Mouse (Mus musculus) right cerebral cortex, postnatal 4 days (tissue): ENCODE results near the gene Gltpd2.
"Not testable (repeated sequence)": the region's sequence is repeated elsewhere in the genome, so short reads cannot be mapped to it uniquely, and the experiment has no call there.

Source experiments
- DNase-seq: peaks from one replicate; pipeline ENCODE4 v3.0.0-alpha.2; 2022

Gltpd2 gene

DNA sequence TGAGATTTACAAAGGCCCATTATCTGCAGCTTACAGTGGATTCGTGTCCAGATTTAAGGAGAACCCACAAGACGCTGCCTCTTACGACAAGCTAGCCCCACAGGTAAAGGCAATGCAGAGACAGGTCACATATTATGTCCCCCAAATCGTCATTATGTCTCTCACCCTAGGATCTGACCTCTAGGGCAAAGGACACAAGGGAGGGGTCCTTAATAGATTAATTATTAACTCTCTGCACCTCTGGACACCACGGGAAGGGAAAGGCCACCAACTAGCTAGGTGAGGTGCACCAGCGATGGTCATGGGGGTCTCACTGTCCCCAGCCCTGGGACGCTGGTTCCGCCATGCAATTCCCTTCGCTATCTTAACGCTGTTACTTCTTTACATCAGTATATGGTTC lies at the start of gene Gltpd2:
Gene Gltpd2 (plus strand): TSS at position 274 of the 400 bp plus-strand sequence.
- DNase-seq = no peak

DNA sequence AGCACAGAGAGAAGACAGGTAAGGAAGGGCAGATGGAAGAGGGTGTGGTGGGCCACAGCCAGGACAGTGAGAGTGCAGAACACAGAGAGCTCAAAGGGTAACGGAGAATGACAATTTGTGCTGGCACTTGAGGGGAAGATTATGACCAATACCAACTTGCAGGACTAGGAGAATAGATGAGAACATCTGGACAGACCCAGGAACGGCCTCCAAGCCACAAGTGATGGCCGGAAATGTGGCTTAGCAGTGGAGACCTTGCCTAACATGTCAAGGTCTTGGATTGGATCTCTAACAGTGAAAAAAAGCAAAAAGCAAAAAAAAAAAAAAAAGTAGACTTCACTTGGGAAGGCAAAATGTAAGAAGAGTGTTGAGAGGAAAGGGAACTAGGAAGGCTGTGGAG lies 49.2 kb upstream of the Gltpd2 start:
- no peak for DNase-seq

DNA sequence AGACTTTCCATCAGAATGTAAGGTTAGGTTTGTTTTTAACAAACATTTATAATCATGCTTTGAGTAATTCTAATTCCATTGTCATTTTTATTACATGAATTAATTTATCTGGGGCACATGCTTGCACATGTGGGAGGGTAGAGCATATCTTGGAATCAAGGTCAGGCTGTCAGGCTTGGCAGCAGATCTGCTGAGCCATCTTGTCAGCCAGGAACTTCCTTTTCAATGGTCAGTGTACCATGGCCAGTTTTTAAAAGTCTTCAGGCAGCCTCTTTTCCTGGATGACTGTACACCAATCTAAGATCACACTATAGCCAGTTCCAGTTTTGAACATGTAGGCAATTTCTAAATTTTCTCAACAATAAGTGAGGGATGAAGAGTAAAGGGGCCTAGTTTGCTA lies 46.3 kb upstream of the Gltpd2 start:
- DNase-seq = no peak

DNA sequence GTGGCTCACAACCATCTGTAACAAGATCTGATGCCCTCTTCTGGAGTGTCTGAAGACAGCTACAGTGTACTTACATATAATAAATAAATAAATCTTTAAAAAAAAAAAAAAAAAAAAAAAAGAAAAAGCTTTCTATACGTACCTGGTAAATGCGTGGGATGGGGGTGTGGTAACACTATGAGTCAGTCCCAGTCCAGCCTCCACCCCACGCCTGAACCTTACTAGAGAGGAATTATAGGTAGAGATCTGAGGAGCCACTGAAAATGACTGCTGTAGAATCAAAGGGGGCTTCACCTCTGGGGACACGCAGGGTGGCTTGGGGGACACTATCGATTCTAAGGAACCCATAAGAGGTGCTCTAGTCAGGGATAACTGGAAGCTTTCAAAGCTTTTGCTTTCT lies 45.7 kb upstream of the Gltpd2 start:
- not testable (repeated sequence) for DNase-seq

DNA sequence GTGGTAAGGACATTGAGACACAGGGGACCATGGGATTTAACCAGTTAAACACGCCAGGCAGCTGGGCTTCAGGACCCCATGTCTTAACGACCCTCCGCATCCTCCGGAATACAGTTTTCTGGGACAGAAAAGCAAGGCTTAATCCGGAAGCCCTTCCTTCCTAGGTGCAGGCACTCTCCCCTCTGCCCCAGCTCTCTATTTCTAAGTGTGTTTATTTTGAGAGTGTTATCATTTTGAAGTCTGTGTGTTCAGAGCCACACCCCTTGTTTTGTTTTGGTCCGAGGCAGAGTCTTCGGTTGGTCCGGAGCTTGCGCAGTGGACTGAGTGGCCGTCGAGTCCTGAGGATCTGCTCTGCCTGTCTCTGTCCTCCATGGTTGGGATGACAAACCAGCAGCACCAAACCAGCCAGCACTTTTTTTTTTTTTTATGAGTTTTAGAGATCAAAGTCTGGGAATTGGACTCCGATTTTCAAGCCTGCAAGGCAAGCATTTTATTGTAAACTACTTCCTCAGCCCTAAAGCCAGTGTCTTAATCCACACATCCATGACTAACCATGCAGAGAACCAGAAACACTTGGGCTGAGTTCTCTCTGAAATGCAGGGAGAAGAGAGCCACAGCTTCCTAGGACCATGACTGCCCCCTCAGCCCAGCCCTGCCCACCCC lies 44.0 kb upstream of the Gltpd2 start:
- no peak for DNase-seq

DNA sequence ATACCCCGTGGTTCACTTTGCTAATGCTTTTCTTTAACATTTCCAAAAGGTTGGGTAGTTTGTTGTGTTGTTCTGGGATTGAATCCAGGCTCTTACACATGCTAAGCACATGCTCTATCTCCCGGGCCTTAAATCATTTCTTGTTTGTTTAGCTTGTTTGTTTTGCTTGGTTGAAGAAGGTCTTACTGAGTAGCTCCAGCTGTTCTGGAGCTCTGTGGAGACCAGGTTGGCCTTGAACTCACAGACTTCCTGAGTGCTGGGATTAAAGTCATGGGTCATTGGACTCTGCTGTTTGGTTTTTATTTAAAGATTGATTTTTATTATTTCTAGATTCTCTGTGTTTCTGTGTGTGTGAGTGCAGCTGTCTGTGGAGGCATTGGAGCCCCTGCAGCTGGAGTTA lies 33.5 kb upstream of the Gltpd2 start:
- no peak for DNase-seq

DNA sequence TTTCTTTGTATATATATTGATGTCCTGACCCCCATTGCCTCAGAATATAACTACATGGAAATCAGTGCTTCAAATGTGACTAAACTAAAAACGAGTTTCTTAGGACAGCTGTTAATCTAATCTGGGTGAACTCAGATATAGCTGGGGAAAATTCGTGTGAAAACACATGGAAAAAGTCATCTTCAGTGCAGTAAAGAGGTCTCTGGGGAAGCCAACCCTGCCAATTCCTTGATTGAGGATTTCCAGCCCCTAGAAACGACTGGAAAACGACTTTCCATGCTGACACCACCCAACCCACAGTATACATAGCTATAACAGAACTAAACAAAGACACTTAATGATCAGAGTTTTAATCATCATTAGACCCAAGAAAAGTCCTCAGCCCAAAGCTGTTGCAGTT lies 31.2 kb upstream of the Gltpd2 start:
- DNase-seq = no peak

DNA sequence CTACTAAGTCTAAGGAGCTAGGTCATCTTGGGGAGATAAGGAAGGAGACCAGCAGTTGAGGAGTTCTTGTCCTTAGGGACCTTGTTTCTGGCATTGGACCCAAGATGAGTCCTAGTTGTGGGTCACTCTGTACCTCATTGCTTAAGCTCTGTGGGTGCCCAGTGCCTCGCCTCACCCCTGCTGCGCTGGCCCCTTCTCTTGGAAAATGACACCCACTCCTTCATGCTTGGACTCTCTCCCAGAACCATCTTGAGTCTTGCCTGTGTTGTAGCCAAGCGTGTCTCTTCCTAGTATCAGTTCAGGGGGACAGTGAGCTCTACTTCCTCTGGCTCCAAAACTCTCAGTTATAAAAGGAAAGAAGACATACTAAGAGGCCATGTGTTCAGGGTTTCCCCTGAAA lies 29.9 kb upstream of the Gltpd2 start:
- no peak for DNase-seq

DNA sequence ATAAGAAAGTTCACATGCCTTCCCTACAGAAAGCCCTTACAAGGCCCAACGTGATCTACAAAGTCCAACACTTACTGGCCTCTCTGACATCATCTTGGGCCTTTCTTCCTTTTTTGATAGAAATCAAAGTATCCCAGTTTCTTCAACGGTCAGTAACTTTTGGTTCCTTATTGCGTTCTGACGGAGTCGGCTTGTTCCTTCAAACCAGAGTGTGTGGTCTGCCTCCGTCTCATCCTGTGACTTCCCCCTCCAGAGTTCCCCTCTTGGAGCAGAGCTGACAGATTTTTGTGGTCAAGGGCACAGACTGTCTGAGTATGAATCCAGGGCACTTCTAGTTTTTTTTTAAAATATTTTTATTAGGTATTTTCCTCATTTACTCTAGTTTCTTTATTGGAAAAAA lies 29.3 kb upstream of the Gltpd2 start:
- DNase-seq = no peak

DNA sequence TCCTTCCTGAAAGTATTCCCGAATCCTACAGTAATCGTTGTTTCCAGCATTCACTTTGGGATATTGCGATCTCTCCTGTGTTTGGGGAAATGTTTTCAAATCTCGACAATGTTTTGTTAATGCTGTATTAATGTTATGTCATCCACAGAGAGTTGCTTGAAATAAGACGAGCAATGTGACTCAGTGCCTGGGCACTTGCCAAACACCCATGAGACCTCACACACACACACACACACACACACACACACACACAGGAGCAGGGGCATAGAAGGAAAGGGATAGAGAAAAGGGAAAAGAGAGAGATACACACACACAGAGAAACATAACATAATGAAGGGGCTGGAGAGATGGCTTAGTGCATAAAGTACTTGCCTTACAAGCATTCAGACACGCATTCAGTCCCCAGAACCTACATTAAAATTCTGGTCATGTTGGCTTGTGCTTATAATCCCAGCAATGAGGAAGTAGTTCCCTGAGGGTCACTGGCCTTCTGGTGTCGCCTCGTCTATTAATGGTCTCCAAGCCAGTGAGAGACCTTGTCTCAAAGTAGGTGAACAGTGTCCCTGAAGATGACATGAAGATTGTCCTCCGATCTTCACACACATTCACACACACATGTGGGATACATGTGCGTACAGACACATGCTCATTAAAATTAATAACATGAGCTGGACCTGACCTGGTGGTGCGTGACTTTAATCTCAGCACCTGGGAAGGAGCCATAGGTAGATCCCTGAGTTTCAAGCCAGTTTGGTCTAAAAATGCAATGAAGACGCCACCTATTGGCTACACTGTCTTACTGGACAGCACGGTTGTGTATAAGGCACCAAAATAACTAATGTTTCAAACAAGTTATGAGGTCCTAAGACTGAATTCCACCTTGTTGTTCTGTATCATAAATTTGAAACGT lies 19.2 kb upstream of the Gltpd2 start:
- DNase-seq = no peak

DNA sequence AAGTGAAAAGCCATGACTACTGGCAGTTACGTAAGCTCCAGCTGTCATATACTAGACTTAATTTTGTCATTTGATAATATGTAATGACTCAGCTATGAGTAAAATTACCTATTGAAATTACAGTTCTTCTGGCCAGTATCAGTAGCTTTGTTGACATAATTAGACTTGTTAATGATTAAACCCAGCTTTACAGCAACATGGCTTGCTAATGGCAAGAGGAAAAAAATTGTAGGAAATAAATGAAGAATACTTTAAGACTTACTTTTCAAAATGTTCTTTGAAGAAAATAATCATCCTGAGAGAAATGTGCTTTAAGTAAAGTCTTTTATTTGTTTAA lies 18.6 kb upstream of the Gltpd2 start:
- no peak for DNase-seq

DNA sequence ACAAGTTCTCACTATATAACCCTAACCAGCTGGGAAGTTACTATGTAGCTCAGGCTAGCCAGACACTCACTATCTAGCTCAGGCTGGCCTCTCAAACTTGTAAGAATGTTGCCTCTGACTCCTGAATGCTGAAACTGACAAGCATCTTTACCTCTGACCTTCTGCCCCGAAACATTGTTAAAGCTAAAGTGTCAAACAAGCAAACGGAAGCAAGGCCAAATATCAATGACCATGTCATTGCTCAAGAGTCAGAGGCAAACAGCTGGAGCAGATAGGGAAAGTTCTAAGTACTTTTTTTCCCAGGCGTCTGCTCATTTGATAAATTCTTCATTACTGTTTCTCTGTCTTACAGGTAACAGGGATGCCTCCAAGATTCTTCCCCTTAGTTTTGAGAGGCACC lies 17.0 kb upstream of the Gltpd2 start:
- no peak for DNase-seq

DNA sequence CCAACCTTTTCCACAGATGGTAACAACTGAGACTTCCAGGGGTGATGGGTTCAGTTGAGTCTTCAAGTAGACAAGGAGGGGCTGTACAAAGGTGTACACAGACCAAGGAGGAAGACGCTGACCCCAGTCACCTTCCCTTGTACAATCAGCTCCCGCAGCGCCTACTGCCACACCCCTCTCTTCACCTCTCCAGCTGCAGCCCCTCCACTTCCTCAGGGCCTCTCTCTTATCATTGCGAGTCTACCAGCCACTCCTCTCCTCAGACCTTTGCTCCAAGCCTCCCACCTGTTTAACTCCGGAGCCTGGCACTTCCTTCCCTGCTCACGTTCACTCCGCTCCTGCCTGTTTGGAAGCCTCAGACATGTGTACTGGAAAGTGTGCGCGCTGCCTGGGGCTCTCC lies 14.0 kb upstream of the Gltpd2 start, which contains the start of gene Tm4sf5:
Gene Tm4sf5 (plus strand): TSS at position 275 of the 400 bp plus-strand sequence.
- no peak for DNase-seq

DNA sequence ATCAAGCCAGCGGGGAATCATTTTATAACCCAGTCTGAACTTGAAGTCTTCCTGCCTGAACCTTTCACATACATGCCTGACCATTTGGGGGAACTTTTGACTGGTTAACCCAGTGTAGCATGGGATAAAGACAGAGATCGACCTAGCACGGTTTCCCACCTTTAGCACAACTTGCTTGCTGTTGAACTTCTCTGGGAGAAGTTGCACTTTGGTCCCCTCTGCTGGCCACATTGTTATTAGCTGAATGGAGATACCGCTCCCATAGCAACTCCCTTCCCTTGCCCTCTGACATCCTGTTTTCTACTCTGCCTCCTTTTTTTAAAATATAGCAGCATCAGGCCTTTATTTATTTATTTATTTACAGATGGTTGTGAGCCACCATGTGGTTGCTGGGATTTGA lies 12.6 kb upstream of the Gltpd2 start:
- peak; percentile 51 for DNase-seq

DNA sequence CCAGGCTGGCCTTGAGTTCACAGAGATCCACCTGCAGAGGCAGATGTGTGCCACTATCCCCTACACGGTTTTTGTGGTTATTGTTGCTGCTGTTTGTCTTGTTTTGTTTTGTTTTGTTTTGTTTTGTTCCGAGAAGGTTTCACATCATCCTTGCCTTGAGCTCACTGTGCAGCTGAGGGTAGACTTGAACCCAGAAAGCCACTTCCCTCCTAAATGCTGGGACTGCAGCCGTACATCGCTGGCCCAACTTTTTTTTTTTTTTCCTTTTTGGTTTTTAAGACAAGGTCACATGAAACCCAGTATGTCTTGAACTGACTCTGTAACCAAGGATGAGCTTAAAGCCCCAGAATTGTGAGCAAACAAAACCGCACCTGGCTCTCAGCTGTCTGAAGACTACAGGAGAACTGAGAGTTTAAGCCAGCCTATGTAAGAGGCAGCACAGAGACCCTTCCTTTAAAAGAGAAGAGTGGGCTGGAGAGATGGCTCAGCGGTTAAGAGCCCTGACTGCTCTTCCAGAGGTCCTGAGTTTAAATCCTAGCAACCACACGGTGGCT lies 12.0 kb upstream of the Gltpd2 start:
- no peak for DNase-seq

DNA sequence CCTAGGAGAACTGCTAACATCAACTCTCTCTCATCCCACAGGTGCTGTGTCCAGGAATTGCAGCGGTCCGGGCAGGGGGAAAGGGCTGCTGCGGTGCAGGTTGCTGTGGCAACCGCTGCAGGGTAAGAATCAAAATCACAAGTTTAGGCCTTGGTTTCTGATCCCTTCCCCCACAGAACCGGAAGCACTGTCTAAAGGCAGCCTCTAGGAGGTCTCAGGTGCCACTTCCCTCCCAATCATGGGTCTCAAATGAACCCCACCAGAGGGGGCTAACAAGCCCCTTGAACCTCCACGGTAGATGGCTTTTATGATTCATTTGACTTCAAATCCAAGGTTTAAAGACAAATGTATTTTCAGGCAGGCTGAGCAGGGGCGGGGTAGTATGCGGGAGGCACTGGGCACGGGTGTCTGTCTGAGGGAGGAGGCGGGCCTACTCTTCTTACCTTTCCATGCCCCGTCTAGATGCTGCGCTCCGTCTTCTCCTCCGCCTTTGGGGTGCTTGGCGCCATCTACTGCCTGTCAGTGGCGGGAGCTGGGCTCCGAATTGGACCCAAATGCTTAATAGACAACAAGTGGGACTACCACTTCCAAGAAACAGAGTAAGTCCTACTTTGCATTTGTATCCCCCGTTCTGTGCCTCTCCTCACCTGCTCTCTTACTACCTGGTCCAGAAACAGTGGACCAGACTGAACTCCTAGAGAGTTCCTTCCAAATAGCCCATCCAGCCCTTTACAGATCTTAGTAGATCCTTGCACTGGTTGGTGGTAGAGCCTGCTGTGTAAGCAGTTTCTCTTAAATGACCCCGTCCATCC lies 9.0 kb upstream of the Gltpd2 start:
- peak; percentile 50 for DNase-seq

DNA sequence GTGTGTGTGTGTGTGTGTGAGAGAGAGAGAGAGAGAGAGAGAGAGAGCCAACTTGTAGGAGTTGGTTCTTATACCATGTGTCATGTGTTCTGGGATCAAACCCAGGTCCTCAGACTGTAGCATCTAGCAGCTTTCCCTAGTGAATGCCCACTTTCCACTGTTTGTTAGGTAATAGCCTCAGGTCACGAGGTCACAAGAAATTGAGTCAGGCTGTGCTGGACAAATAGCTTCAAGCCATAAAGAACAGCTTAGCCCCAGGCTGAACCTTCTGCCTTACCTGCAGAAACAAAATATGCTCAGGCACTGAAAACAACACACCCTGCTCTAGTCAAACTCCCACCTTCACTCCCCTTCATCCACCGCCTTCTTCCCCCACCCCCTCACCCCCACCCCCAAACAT lies 7.8 kb upstream of the Gltpd2 start:
- no peak for DNase-seq

DNA sequence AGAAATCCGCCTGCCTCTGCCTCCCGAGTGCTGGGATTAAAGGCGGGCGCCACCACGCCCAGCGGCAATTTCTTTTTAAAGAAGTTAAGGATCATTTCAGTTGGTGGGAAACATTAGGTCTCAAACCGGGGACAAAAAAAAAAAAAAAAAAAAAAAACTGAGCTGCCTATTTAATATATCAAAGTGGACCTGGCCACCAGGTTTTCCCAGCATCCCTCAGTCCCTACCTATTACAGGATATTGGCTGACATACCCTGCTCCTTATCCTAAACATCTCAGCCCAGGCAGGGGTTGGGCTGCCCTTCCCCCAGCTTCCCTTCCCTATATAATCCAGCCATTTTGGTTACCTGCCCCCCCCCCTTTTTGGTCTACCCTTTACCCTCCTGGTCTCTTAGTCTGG lies 7.2 kb upstream of the Gltpd2 start:
- DNase-seq = no peak

DNA sequence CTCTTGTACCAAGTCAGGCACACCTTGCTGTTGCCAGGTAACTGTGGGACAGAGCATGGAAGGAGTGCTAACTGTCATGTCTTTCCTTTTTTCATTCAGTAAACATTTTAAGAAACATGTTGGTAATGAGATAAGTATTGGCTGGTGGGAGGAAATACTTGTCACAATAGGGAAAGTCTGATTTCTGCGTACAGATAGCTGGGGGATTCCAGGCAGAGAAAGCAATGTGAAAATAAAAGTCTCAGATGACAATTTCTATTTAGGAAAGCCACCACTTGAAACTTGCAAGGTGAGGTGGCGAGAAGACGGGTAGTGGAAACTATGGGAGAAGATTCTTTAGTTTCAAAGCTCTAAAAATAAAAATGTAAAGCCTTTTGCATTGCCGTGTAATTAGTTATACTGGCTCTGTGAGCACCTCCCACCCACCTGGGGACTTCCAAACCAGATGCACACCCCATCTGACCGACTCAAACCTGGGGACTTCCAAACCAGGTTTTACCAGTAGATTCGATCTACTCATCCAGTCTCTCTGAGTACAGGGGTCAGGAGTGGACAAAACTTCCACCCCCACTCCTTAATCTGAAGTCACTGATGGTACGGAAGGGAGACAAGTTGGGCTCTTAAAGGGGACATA lies 6.2 kb upstream of the Gltpd2 start:
- no peak for DNase-seq

DNA sequence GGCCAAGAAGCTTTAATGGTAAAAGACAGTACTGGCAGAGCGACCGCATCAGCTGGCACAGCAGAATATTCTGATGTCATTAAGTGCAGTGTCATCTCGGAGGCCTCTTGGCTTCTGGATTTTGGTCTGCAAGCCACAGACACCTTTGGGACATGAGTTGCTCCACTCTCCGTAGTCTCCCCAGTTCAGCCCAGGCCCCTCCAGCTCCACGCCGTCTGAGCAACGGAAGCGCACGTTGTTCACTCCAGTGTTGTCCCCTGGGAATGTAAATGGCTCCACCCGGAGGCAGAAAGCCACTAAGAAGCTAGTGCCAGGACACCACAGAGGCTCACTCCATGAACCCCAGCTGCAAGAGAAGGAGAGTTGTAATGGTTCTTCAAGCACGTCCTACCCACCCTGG lies 5.5 kb upstream of the Gltpd2 start:
- DNase-seq = no peak

DNA sequence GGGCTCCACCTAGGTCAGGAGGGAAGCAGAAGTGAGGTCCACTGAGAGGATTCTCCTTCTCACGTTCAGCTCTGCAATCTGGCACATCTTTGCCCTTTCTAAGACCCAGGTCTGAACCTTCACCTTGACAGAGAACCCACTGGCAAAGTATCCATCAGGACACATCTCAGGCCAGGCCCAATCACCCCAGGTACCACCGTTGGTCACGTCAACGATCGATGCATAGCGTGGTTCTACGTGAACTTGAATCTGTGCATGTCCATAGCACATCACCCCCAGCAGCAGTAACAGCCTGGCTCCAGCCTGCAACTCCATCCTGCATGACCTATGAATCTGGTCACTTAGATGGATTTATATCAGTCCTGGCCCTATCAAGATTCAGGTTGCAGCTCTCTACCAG lies 4.7 kb upstream of the Gltpd2 start, which contains the start of gene Vmo1:
Gene Vmo1 (minus strand): TSS at position 329 of the 400 bp plus-strand sequence.
- no peak for DNase-seq

DNA sequence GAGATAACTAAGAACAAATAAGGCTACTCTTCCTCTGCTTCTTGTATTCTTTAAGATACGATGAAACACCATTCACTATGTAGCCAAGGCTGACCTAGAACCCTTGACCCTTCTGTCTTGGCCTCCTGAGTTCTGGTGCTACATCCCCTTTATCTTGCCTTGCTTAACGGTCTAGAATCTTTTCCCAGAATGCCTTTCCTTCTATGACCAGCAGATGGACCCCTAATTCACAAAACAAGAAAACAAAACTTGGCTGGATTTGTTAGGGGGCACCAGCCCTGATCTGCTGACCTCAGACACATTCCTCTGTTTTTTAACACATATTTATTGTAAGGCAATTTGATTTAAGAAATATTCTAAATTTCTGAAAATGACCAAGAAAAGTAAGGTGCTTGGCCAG lies 2.6 kb upstream of the Gltpd2 start:
- no peak for DNase-seq

DNA sequence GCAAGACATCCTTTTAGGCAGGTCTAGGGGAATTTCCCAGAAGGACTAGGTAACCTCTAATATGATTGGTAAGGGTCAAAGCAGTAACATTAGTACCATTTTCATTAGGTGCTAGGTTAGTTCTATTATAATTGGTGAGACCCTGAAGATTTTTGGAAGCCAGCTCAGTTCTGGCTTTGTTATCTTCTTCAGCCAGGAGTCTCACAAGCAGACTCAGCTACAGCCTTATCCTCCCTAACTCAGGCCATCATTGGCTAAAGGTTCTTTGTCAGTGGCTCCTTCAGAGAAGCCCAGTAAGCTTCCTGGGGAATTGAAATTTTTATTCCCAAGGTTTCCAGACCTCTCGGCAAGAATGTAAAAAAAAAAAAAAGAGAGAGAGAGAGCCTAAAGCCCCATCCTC lies 560 bp upstream of the Gltpd2 start:
- DNase-seq = no peak
